ENCODE assay signal across 12 mouse cellular contexts in the genomic region with DNA sequence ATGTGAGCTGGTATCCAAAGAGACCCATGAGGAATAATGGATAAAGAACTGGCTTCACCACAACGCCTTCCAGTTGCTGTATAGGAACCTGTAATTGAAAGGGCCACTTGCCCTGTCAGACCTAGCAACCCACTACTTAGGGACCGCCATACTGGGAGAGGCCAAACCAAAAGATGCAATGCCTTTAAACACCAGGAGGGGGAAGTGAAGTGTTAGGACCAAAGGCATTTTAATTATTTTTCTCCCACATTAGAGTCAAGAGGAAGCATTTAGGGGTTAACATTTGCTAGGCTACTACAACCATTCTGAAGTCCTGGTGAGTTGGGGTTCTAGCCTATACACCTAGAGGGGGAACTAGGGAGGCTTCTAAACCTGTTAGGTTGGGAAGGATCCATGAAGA. TPM values are rescaled to one million over a fixed set of nuclear protein-coding genes. Genes with fewer than 3 reads are reported as not detected.
DNase-seq lines count a peak whose midpoint lies in the region; ATAC-seq and TF ChIP-seq lines count a peak whose summit lies in the region.
"Had no signal": no experiment of that assay in that cellular context is flagged by ENCODE, and none has a peak within 500 bp of the region (broad histone marks: within the 10 kb centered on the region; RNA-seq: fewer than 3 reads in every experiment).

No protein-coding gene starts in this region.

- no peaks in the 10 kb centered on the region for H3K9me3 ChIP-seq in ES-Bruce4 (replicated peaks; ENCODE audit: control insufficient read depth, insufficient read depth, low read length, poor library complexity, severe bottlenecking)
- H3K9me3 ChIP-seq in heart, embryonic 11.5 days (replicated peaks; ENCODE audit: control insufficient read depth, low read length): no peaks in the 10 kb centered on the region
- H3K9me3 ChIP-seq: hindbrain, embryonic 10.5 days had no signal

- 83% methylated on average over 2 of the region's 2 CpGs for WGBS in macrophage (ENCODE audit: missing documents)
- 72% methylated on average over 2 of the region's 2 CpGs for WGBS in heart, embryonic 11.5 days (ENCODE audit: insufficient replicate concordance)

- DNase-seq in left cerebral cortex, adult 2 months (ENCODE audit: extremely low spot score in 1 of 2, low spot score in 2 of 2): no peak
- no peak for DNase-seq in left cerebral cortex, postnatal 25 days (ENCODE audit: low spot score in 2 of 2)
- DNase-seq in adrenal gland, adult 2 months: no peak
- no peak for DNase-seq in adrenal gland, postnatal 14 days
- DNase-seq: cerebellum, adult 9-11 months; right cerebral cortex, postnatal 4 days had no signal

- H3K4me2 ChIP-seq in heart, embryonic 11.5 days: no peak overlapping the region

- H3K4me3 ChIP-seq in left cerebral cortex, adult 2 months: no peak overlapping the region
- H3K4me3 ChIP-seq in ES-Bruce4 (ENCODE audit: low read depth, low read length) (no peak overlapping the region), macrophage (ENCODE audit: inconsistent target) (no peak overlapping the region)
- H3K4me3 ChIP-seq in heart, embryonic 11.5 days (ENCODE audit: low read depth, low read length): no peak overlapping the region
- H3K4me3 ChIP-seq: hindbrain, embryonic 10.5 days had no signal

- no peaks in the 10 kb centered on the region for H3K79me2 ChIP-seq in macrophage (ENCODE audit: inconsistent target)

- 0 out of 2 replicates have a peak, but pooled peaks have one; percentile 45 for ATAC-seq in common myeloid progenitor, adult 5-6 weeks (replicated peaks; ENCODE audit: low read depth, poor library complexity, severe bottlenecking)
- no peak for ATAC-seq in heart, embryonic 11.5 days (replicated peaks; ENCODE audit: insufficient number of reproducible peaks, low FRiP score, low TSS enrichment)

- no peak for TF ChIP-seq POLR2A in ES-Bruce4 (IDR thresholded peaks at IDR 0.05; ENCODE audit: insufficient read depth, low read length)

- H3K27me3 ChIP-seq in ES-Bruce4 (ENCODE audit: control insufficient read depth, insufficient read depth, low read length, poor library complexity, severe bottlenecking): no peaks in the 10 kb centered on the region
- H3K27me3 ChIP-seq in heart, embryonic 11.5 days (ENCODE audit: control insufficient read depth, insufficient read depth, low read length): no peaks in the 10 kb centered on the region

- no peak overlapping the region for H3K9ac ChIP-seq in ES-Bruce4 (ENCODE audit: low read depth, poor library complexity, severe bottlenecking)
- no peak overlapping the region for H3K9ac ChIP-seq in heart, embryonic 11.5 days (ENCODE audit: low read depth, low read length)

- peak; percentile 24 for TF ChIP-seq CTCF in left cerebral cortex, adult 2 months (IDR thresholded peaks at IDR 0.05)
- peak; percentile 5 for TF ChIP-seq CTCF in ES-Bruce4 (IDR thresholded peaks at IDR 0.05; ENCODE audit: low read depth, low read length)

- H3K27ac ChIP-seq in left cerebral cortex, adult 2 months: no peak overlapping the region
- H3K27ac ChIP-seq in ES-Bruce4 (ENCODE audit: insufficient read depth, low read length): no peak overlapping the region
- peak overlapping the region; percentile 36 for H3K27ac ChIP-seq in macrophage
- H3K27ac ChIP-seq in heart, embryonic 11.5 days (ENCODE audit: low read depth, low read length): no peak overlapping the region

- H3K36me3 ChIP-seq in ES-Bruce4 (ENCODE audit: control insufficient read depth, insufficient read depth, low read length, poor library complexity, severe bottlenecking) (no peaks in the 10 kb centered on the region), macrophage (ENCODE audit: inconsistent target) (no peaks in the 10 kb centered on the region)
- H3K36me3 ChIP-seq in heart, embryonic 11.5 days (ENCODE audit: control insufficient read depth, insufficient read depth, low read length): no peaks in the 10 kb centered on the region
- H3K36me3 ChIP-seq: hindbrain, embryonic 10.5 days had no signal

- no peak for TF ChIP-seq EP300 in ES-Bruce4 (IDR thresholded peaks at IDR 0.05; ENCODE audit: insufficient read depth, low read depth, low read length)

- H3K4me1 ChIP-seq in ES-Bruce4 (ENCODE audit: control insufficient read depth, insufficient read depth, low read length): no peaks in the 10 kb centered on the region
- peaks cover 5% of the 10 kb centered on the region; the same call in 1 of the 2 replicates for H3K4me1 ChIP-seq in heart, embryonic 11.5 days (ENCODE audit: control insufficient read depth, insufficient read depth, low read length)

- intact Hi-C loops in left cerebral cortex, adult 2 months (cut with DNase I): no loop called here
- intact Hi-C loops in left cerebral cortex, postnatal 25 days (cut with DNase I): no loop called here

RNA-seq across cellular contexts. Expression of a gene that starts 36.0 kb away (rescaled TPM):
- not detected for total RNA-seq in left cerebral cortex, adult 2 months (2021)
- not detected for total RNA-seq in left cerebral cortex, postnatal 25 days (2021)
- polyA plus RNA-seq in ES-Bruce4 (2011; ENCODE audit: insufficient read depth, insufficient read length, low read depth, missing spikeins): not detected in 2 replicates
- total RNA-seq in common myeloid progenitor, adult 5-6 weeks (2017): 0.91 and 3.2 TPM in 2 replicates
- total RNA-seq in macrophage (2018; cell fraction: chromatin; rRNA removed): 1 to 10 TPM in 14 of 26 experiments, under 1 TPM in 3, not detected in 9; 0.47 to 7.3 (median 2.7) TPM
- 1 to 10 TPM in 10 of 26 experiments, under 1 TPM in 12, not detected in 4; 0.09 to 2.1 (median 0.96) TPM for total RNA-seq in macrophage (2018; cell fraction: cytosol; rRNA removed)
- 1 to 10 TPM in 15 of 26 experiments, under 1 TPM in 8, not detected in 3; 0.30 to 9.0 (median 4.2) TPM for total RNA-seq in macrophage (2018; cell fraction: nucleus; rRNA removed)
- 0.17 to 0.66 TPM (median 0.42 TPM) in 3 replicates for polyA plus RNA-seq in macrophage (2018)
- total RNA-seq in adrenal gland, adult 2 months (2021): not detected
- not detected in 2 replicates for polyA plus RNA-seq in adrenal gland, adult 2 months (2012; rRNA removed)
- total RNA-seq in adrenal gland, postnatal 14 days (2021): not detected in 2 replicates
- polyA plus RNA-seq in heart, embryonic 11.5 days (2014; fragmentation: Nextera tagmentation; extraction: Ambion mirVana): 0.10 TPM in 1 of 2 replicates, not detected in the other
- total RNA-seq: left cerebral cortex, postnatal 36 days had no signal
- polyA plus RNA-seq: hindbrain, embryonic 10.5 days had no signal
